Mouse (Mus musculus) stomach, postnatal 0 days (tissue): ENCODE data around the gene Dixdc1. TPM values are rescaled to one million over a fixed set of nuclear protein-coding genes. Genes with fewer than 3 reads are reported as not detected.

Source experiments
- ATAC-seq: fragments of 200-750 bp; cut with Nextera tagmentation; 2 replicates; pipeline ENCODE4 v1.8.0; 2017; ENCODE audit not compliant: low FRiP score, low TSS enrichment
- DNase-seq: peaks from one replicate; pipeline ENCODE4 v3.0.0-alpha.2; 2016; ENCODE audit warnings: low spot score
- H3K27ac ChIP-seq: fragments of 300-500 bp; sonication (generic); replicated peaks from 2 replicates; pipeline ENCODE4 v1.5.1; 2014; ENCODE audit warnings: mild to moderate bottlenecking, control low read depth
- H3K27me3 ChIP-seq: fragments of 300-500 bp; sonication (generic); 2 replicates; pipeline ENCODE4 v1.6.1; 2014; ENCODE audit warnings: low read length; ENCODE audit not compliant: control insufficient read depth, insufficient read depth
- H3K36me3 ChIP-seq: fragments of 300-500 bp; sonication (generic); 2 replicates; pipeline ENCODE4 v1.6.1; 2014; ENCODE audit warnings: low read length, mixed read lengths; ENCODE audit not compliant: control insufficient read depth, insufficient read depth
- H3K4me1 ChIP-seq: fragments of 300-500 bp; sonication (generic); replicated peaks from 2 replicates; pipeline ENCODE4 v1.6.1; 2014; ENCODE audit warnings: antibody characterized with exemption; ENCODE audit not compliant: control insufficient read depth, insufficient read depth
- H3K4me2 ChIP-seq: fragments of 300-500 bp; sonication (generic); replicated peaks from 2 replicates; pipeline ENCODE4 v1.6.1; 2014; ENCODE audit warnings: low read depth, mild to moderate bottlenecking, control low read depth, moderate library complexity
- H3K4me3 ChIP-seq: fragments of 300-500 bp; sonication (generic); 2 replicates; pipeline ENCODE4 v1.5.1; 2014; ENCODE audit warnings: low read depth, low read length, control low read depth
- H3K9ac ChIP-seq: fragments of 300-500 bp; sonication (generic); 2 replicates; pipeline ENCODE4 v1.6.1; 2014; ENCODE audit warnings: mild to moderate bottlenecking, low read length, control low read depth, mixed read lengths
- H3K9me3 ChIP-seq: fragments of 300-500 bp; sonication (generic); 2 replicates; pipeline ENCODE4 v1.6.1; 2016; ENCODE audit warnings: low read length; ENCODE audit not compliant: control insufficient read depth
- CTCF ChIP-seq: IDR thresholded peaks from 2 replicates; pipeline ENCODE4 v1.5.1; 2016; ENCODE audit warnings: antibody characterized with exemption, low read depth, mild to moderate bottlenecking, moderate library complexity
- EP300 ChIP-seq: optimal IDR thresholded peaks from 2 replicates; pipeline ENCODE3; 2016; ENCODE audit warnings: antibody characterized with exemption
- WGBS: fragments of 180-500 bp; shearing (Covaris S2); extraction: QIAGEN DNeasy Blood & Tissue Kit; methylation state at CpG from one replicate; pipeline ENCODE4 v1.1.7; 2014; 5-methylcytosine and 5-hydroxymethylcytosine counted together
- polyA plus RNA-seq: library from polyadenylated mRNA; unstranded; fragments of >200 nt; fragmentation: Nextera tagmentation; extraction: Ambion mirVana; gene quantifications from 2 replicates; pipeline ENCODE4 v1.2.1, GENCODE M21; 2015

Dixdc1 gene
- polyA plus RNA-seq, 1 experiment from 2014 or later: 6.6 TPM

DNA sequence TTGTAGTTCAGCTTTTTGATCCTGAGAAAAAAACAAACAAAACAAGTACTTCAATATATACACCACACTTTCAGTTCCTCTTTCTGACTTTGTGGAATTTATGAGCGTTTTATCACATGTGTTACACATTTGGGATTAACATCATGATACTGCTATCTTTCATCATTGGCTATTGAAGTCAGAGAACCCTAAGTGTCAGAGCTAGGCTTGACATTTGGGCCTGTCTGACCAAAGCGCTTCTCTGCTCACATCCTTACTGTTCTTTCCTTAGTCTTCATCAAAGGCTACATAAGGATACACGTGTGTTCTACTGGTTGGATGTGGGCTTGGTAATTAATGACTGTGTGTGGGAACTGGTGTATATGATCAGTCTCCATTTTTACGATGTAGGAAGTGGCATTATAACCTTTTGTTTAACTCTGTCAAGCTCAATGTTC lies 34.7 kb upstream of the Dixdc1 start:
- no peak overlapping the region for H3K4me3 ChIP-seq
- 61% methylated on average over 4 of the region's 4 CpGs for WGBS
- H3K9ac ChIP-seq: no peak overlapping the region

DNA sequence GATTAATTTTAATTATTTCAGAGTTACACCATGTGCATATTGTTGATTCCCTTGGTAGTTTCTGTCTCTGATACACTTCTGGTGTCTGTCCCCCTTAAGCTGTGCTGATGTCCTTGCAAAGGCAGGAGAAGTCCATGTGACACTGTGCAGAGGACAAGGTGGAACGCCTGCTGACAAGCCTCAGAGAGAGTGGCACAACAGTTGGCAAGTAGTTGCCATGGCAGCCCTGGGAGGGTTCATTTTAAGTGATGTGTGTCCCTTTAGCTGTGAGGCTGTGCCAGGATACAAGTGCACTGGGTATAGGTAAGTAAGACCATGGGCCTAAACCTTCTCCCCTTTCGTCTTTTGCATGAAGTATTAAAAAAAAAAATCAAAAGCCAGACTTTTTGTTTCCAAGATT lies 30.7 kb upstream of the Dixdc1 start:
- peaks cover 3% of the 10 kb centered on the region for H3K4me1 ChIP-seq
- H3K4me2 ChIP-seq: no peak overlapping the region
- H3K9ac ChIP-seq: no peak overlapping the region
- 78% methylated on average over 2 of the region's 2 CpGs for WGBS
- no peak overlapping the region for H3K27ac ChIP-seq
- H3K4me3 ChIP-seq: no peak overlapping the region
- ATAC-seq (no peak), DNase-seq (no peak)
- 0 out of 2 replicates have a peak, but pooled peaks cover 3% of the 10 kb centered on the region for H3K36me3 ChIP-seq
- no peaks in the 10 kb centered on the region for H3K27me3 ChIP-seq
- TF ChIP-seq CTCF (no peak), EP300 (no peak)
- H3K9me3 ChIP-seq: no peaks in the 10 kb centered on the region

More for the DNA sequence above, 34.7 kb upstream of the Dixdc1 start:
- H3K36me3 ChIP-seq: 0 out of 2 replicates have a peak, but pooled peaks cover 3% of the 10 kb centered on the region
- H3K4me2 ChIP-seq: peak overlapping the region; percentile 97; the same call in 1 of the 2 replicates
- H3K9me3 ChIP-seq: no peaks in the 10 kb centered on the region
- DNase-seq (no peak), ATAC-seq (no peak)
- H3K27ac ChIP-seq: no peak overlapping the region
- H3K4me1 ChIP-seq: peaks cover 4% of the 10 kb centered on the region
- TF ChIP-seq EP300 (no peak), CTCF (no peak)
- no peaks in the 10 kb centered on the region for H3K27me3 ChIP-seq

DNA sequence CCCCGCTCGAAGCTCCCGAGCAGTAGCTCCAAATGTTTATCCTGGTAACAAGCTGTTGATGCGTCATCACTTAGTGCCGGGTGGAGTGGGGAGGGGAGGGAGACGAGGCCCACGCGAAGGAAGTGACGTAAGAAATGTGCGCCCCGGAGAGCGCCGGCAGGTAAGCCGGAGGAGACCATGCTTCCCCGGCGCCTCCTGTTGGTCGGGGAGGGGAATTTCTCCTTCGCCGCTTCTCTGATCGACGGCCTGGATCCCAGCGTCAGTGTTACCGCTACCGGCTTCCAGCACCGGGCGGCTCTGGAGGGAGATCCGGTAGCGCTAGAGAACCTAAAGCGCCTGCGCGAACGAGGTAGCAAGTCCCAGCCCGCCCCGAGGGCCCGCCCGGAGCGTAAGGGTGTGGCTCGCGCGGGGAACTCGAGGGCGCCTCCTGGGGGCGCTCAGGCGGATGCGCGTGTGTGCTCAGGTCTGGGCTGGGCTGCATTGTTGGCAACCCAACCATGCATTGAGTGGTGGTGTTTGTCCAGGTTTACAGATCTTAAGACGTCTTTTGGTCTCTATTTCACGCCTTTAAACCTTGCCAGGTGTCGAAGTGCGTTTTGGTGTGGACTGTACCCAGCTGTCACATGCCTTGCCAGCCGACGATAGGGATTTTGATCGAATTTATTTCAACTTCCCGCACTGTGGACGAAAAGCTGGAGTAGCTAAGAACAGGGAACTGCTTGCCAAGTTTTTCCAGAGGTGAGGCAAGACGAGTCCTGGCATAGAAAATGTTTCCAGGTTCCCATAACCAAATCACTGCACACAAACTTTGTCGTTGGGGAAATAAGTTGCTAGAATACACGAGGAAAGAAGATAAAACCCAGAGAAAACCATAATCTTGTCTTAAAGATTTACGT lies 29.0 kb upstream of the Dixdc1 start, which contains the start of gene Fdxacb1:
Fdxacb1 (plus strand) TSS at position 130 of the 896 bp plus-strand sequence.
- WGBS: 2% methylated on average over 56 of the region's 59 CpGs

DNA sequence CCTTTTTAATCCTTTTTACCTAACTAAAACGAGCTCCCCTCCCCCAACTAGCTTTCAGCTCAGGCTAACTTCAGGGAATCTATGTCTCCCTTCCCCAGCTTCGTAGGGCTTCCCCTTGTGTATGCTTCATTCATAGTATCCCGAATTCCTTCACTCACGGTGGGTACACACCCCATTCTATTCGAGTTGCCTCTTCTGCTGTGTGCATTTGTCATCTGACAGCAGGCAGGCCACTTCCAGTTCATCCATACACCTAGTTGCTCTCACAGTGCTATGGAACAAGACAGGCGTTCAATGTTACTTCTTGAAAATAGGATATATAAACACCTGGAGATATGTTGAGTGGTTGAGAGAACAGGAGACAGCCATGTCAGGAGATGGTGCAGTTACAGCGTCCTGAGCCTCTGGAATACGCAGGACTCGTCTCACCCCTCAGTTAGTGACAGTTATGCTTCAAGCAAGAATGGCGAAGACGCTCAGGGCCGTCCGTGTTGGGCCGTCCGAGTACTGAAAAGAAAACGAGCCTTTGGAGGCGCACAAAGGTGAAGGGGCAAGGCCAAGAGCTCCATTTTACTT lies 28.3 kb upstream of the Dixdc1 start:
- peak overlapping the region; percentile 94 for H3K27ac ChIP-seq
- DNase-seq (peak; percentile 19), ATAC-seq (peak; percentile 41)
- H3K4me3 ChIP-seq: peak overlapping the region; percentile 58
- peak overlapping the region; percentile 63 for H3K4me2 ChIP-seq
- 2% methylated on average over 17 of the region's 17 CpGs for WGBS
- H3K27me3 ChIP-seq: no peaks in the 10 kb centered on the region
- peaks cover 3% of the 10 kb centered on the region for H3K4me1 ChIP-seq
- peak overlapping the region; percentile 68 for H3K9ac ChIP-seq
- TF ChIP-seq CTCF (no peak), EP300 (no peak)
- H3K9me3 ChIP-seq: no peaks in the 10 kb centered on the region
- H3K36me3 ChIP-seq: 0 out of 2 replicates have a peak, but pooled peaks cover 8% of the 10 kb centered on the region

More for the DNA sequence above, 29.0 kb upstream of the Dixdc1 start, which contains the start of gene Fdxacb1:
- H3K4me2 ChIP-seq: peak within 1 kb of the TSS; percentile 63
- TF ChIP-seq CTCF (peak; percentile 84), EP300 (peak; percentile 92)
- H3K36me3 ChIP-seq: 0 out of 2 replicates have a peak, but pooled peaks cover 7% of the 10 kb centered on the region
- H3K27ac ChIP-seq: peak within 1 kb of the TSS; percentile 94
- peak; percentile 98 for ATAC-seq
- H3K9me3 ChIP-seq: no peaks in the 10 kb centered on the region
- peaks cover 3% of the 10 kb centered on the region for H3K4me1 ChIP-seq
- peak; percentile 99 for DNase-seq
- peak within 1 kb of the TSS; percentile 58 for H3K4me3 ChIP-seq
- no peaks in the 10 kb centered on the region for H3K27me3 ChIP-seq
- peak within 1 kb of the TSS; percentile 68 for H3K9ac ChIP-seq

DNA sequence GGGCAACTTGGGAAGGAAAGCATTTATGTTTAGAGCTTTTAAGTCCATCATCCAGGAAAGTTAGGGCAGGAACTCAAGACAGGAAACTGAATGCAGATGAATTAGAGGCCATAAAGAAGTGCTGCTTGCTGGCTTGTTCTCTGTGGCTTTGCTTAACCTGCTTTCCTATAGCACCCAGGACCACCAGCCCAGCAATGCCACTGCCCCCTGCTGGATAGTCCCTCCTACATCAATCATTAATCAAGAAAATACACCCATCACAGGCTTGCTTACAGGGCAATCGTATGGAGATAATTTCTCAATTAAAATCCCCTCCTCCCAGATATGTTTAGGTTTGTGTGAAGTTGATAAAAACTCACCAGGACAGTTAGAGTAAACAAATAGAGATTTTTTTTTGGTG lies 24.0 kb upstream of the Dixdc1 start:
- DNase-seq (peak; percentile 36), ATAC-seq (no peak)
- Histone ChIP-seq H3K4me3 (no peak overlapping the region), H3K4me1 (no peaks in the 10 kb centered on the region), H3K27me3 (no peaks in the 10 kb centered on the region), H3K4me2 (no peak overlapping the region), H3K36me3 (0 out of 2 replicates have a peak, but pooled peaks cover 5% of the 10 kb centered on the region), H3K27ac (no peak overlapping the region), H3K9ac (no peak overlapping the region), H3K9me3 (no peaks in the 10 kb centered on the region)
- TF ChIP-seq CTCF (peak; percentile 69), EP300 (no peak)
- WGBS: 53% methylated on average over 1 of the region's 1 CpGs
